Mouse (Mus musculus): ENCODE data around the gene Dgkg. TPM values are rescaled to one million over a fixed set of nuclear protein-coding genes. Genes with fewer than 3 reads are reported as not detected.
A peak's percentile ranks its signal among the peaks of the same experiment; 100 is the strongest.

The Dgkg gene
- total RNA-seq, 2 experiments from 2014 or later = 18.9 to 21.5 TPM

- intact Hi-C loops (cut with DNase I) = no loop called here
- DNase-seq = no peak
Observed at GRCm38 (mm10) chr16:22651244-22651643, 5.8 kb downstream of the Dgkg start.

- no peak for DNase-seq
- intact Hi-C loops (cut with DNase I) = no loop called here
Observed at GRCm38 (mm10) chr16:22645256-22645655, 11.8 kb downstream of the Dgkg start.

- DNase-seq = no peak
Observed at GRCm38 (mm10) chr16:22643460-22643859, 13.6 kb downstream of the Dgkg start.

GRCm38 (mm10) chr16:22642953-22643352 is 14.1 kb downstream of the Dgkg start:
- intact Hi-C loops (cut with DNase I) = no loop called here
- no peak for DNase-seq

More at GRCm38 (mm10) chr16:22643460-22643859, 13.6 kb downstream of the Dgkg start:
- intact Hi-C loops (cut with DNase I) = no loop called here

GRCm38 (mm10) chr16:22642054-22642453 is 15.0 kb downstream of the Dgkg start:
- intact Hi-C loops (cut with DNase I) = no loop called here
- DNase-seq = no peak

- DNase-seq = no peak
- intact Hi-C loops (cut with DNase I) = no loop called here
Observed at GRCm38 (mm10) chr16:22641588-22641987, 15.4 kb downstream of the Dgkg start.

GRCm38 (mm10) chr16:22637311-22637710 is 19.7 kb downstream of the Dgkg start:
- no peak for DNase-seq
- intact Hi-C loops (cut with DNase I) = no loop called here

- DNase-seq = no peak
- intact Hi-C loops (cut with DNase I) = no loop called here
Observed at GRCm38 (mm10) chr16:22635706-22636105, 21.3 kb downstream of the Dgkg start.

- DNase-seq = no peak
- intact Hi-C loops (cut with DNase I) = no loop called here
Observed at GRCm38 (mm10) chr16:22633063-22633462, 24.0 kb downstream of the Dgkg start.

- DNase-seq = no peak
- intact Hi-C loops (cut with DNase I) = no loop called here
Observed at GRCm38 (mm10) chr16:22630351-22630750, 26.7 kb downstream of the Dgkg start.

- no peak for DNase-seq
- intact Hi-C loops (cut with DNase I) = no loop called here
Observed at GRCm38 (mm10) chr16:22629900-22630299, 27.1 kb downstream of the Dgkg start.

- intact Hi-C loops (cut with DNase I) = no loop called here
- no peak for DNase-seq
Observed at GRCm38 (mm10) chr16:22625987-22626386, 31.0 kb downstream of the Dgkg start.

- intact Hi-C loops (cut with DNase I) = no loop called here
- no peak for DNase-seq
Observed at GRCm38 (mm10) chr16:22625412-22625811, 31.6 kb downstream of the Dgkg start.

- intact Hi-C loops (cut with DNase I) = no loop called here
- peak; percentile 29 for DNase-seq
Observed at GRCm38 (mm10) chr16:22622286-22622685, 34.7 kb downstream of the Dgkg start.

- intact Hi-C loops (cut with DNase I) = no loop called here
- no peak for DNase-seq
Observed at GRCm38 (mm10) chr16:22621299-22621920, 35.6 kb downstream of the Dgkg start.

- intact Hi-C loops (cut with DNase I) = no loop called here
- no peak for DNase-seq
Observed at GRCm38 (mm10) chr16:22618424-22619056, 38.5 kb downstream of the Dgkg start.

GRCm38 (mm10) chr16:22615805-22616204 is 41.2 kb downstream of the Dgkg start:
- no peak for DNase-seq
- intact Hi-C loops (cut with DNase I) = no loop called here

- intact Hi-C loops (cut with DNase I) = no loop called here
- no peak for DNase-seq
Observed at GRCm38 (mm10) chr16:22613186-22614073, 43.6 kb downstream of the Dgkg start.

GRCm38 (mm10) chr16:22608046-22608445 is 49.0 kb downstream of the Dgkg start:
- no peak for DNase-seq
- intact Hi-C loops (cut with DNase I) = no loop called here

GRCm38 (mm10) chr16:22606989-22607388 is 50.0 kb downstream of the Dgkg start:
- intact Hi-C loops (cut with DNase I) = no loop called here

GRCm38 (mm10) chr16:22602399-22602798 is 54.6 kb downstream of the Dgkg start:
- DNase-seq = no peak

More at GRCm38 (mm10) chr16:22606989-22607388, 50.0 kb downstream of the Dgkg start:
- no peak for DNase-seq

GRCm38 (mm10) chr16:22601756-22602155 is 55.3 kb downstream of the Dgkg start:
- intact Hi-C loops (cut with DNase I) = no loop called here
- no peak for DNase-seq

More at GRCm38 (mm10) chr16:22602399-22602798, 54.6 kb downstream of the Dgkg start:
- intact Hi-C loops (cut with DNase I) = no loop called here

Measured in left cerebral cortex, postnatal 4 days (tissue).